Mouse (Mus musculus): ENCODE results near the gene Gm42417.

DNA sequence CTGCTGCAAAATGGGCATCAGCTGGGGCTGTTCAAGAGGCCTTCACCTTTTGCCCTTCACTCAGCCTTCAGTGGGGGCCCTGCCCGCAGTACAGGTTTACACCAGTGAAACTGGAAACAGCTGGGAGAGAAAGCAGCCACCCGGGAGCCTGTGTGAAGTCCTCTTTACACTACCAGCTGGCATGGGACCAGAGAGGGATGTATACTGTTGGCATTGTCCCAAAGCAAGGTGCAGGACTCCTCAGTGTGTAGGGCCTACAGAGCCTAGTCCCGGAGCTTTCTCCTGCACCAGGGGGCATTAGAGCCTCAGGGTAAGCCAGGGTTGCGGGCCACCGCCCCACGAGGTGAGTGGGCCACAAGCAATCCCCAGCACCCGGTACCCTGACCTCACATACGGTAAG lies 8.7 kb downstream of the Gm42417 start:
- TF ChIP-seq CTCF (IDR thresholded peaks at IDR 0.05; ENCODE audit: low read depth) (no peak), EP300 (optimal IDR thresholded peaks at IDR 0.05) (no peak)
